Mouse (Mus musculus) liver, embryonic 13.5 days (tissue): ENCODE data around the gene Phkb. TPM values are rescaled to one million over a fixed set of nuclear protein-coding genes. Genes with fewer than 3 reads are reported as not detected.

Experiments used
- ATAC-seq: fragments of 200-750 bp; cut with Nextera tagmentation; 2 replicates; pipeline ENCODE4 v1.8.0; 2017; ENCODE audit warnings: low read depth, mild to moderate bottlenecking, moderate number of reproducible peaks, moderate library complexity
- DNase-seq: peaks from one replicate; pipeline ENCODE4 v3.0.0; 2022
- H3K27ac ChIP-seq: fragments of 300-500 bp; sonication (generic); 2 replicates; pipeline ENCODE4 v1.5.1; 2015; ENCODE audit warnings: moderate library complexity, mild to moderate bottlenecking, inconsistent platforms
- H3K27me3 ChIP-seq: fragments of 300-500 bp; sonication (generic); 2 replicates; pipeline ENCODE4 v1.6.1; 2015; ENCODE audit warnings: mild to moderate bottlenecking, inconsistent platforms
- H3K36me3 ChIP-seq: fragments of 300-500 bp; sonication (generic); 2 replicates; pipeline ENCODE4 v1.6.1; 2015; ENCODE audit warnings: mild to moderate bottlenecking, inconsistent platforms
- H3K4me1 ChIP-seq: fragments of 300-500 bp; sonication (generic); replicated peaks from 2 replicates; pipeline ENCODE4 v1.6.1; 2015; ENCODE audit warnings: inconsistent platforms
- H3K4me2 ChIP-seq: fragments of 300-500 bp; sonication (generic); 2 replicates; pipeline ENCODE4 v1.6.1; 2015; ENCODE audit warnings: inconsistent platforms, mild to moderate bottlenecking, moderate library complexity
- H3K4me3 ChIP-seq: fragments of 300-500 bp; sonication (generic); replicated peaks from 2 replicates; pipeline ENCODE4 v1.5.1; 2015; ENCODE audit warnings: mild to moderate bottlenecking, inconsistent platforms
- H3K9ac ChIP-seq: fragments of 300-500 bp; sonication (generic); 2 replicates; pipeline ENCODE4 v1.6.1; 2015; ENCODE audit warnings: mild to moderate bottlenecking, inconsistent platforms
- H3K9me3 ChIP-seq: fragments of 300-500 bp; sonication (generic); replicated peaks from 2 replicates; pipeline ENCODE4 v1.6.1; 2016; ENCODE audit warnings: inconsistent platforms
- WGBS: fragments of 180-500 bp; shearing (Covaris S2); methylation state at CpG from one replicate; pipeline ENCODE4 v1.1.7; 2015; ENCODE audit not compliant: insufficient replicate concordance; 5-methylcytosine and 5-hydroxymethylcytosine counted together
- polyA plus RNA-seq: library from polyadenylated mRNA; unstranded; fragments of >200 nt; fragmentation: Nextera tagmentation; extraction: Ambion mirVana; gene quantifications from 2 replicates; pipeline ENCODE4 v1.2.1, GENCODE M21; 2015

Phkb gene
- polyA plus RNA-seq, 1 experiment from 2014 or later, result 11.9 TPM

DNA sequence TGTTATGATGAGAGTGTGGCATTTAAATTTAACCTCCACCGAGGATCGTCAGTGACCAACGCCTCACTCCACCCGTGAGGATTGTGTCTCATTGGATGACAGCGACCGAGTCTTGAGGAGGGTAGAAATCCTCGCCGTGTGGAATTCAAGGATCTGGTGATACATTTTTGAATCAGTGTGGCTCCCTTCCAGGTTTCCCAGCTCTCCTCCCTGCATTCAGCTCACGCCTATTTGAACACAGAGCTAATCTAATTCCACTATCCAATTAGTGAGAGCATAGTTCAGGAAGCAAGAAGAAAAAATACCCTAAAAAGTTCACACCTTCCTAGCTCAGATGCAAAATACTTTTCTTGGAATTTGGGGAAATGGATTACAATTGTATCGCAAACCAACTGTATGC lies 249.9 kb downstream of the Phkb start:
- 68% methylated on average over 10 of the region's 10 CpGs for WGBS
- Histone ChIP-seq H3K9ac (no peak overlapping the region), H3K4me2 (no peak overlapping the region), H3K4me3 (no peak overlapping the region), H3K27ac (no peak overlapping the region), H3K9me3 (no peaks in the 10 kb centered on the region), H3K27me3 (no peaks in the 10 kb centered on the region), H3K4me1 (no peaks in the 10 kb centered on the region), H3K36me3 (no peaks in the 10 kb centered on the region)
- no peak for ATAC-seq
- no peak for DNase-seq

Other genes starting within 250 kb of the Phkb start
- gene Neto2, start 140.0 kb upstream of the Phkb start, polyA plus RNA-seq, result 1.1 and 1.6 TPM in 2 replicates
- 23.2 and 29.1 TPM in 2 replicates for gene Itfg1, start within 50 bp of the Phkb start, polyA plus RNA-seq